Mouse (Mus musculus): ENCODE measurements around the gene Aip.

- no peak for TF ChIP-seq EP300 (IDR thresholded peaks at IDR 0.05)
- TF ChIP-seq CTCF (IDR thresholded peaks at IDR 0.05) = peak; percentile 55
Observed at GRCm38 (mm10) chr19:4080511-4081009, 45.1 kb downstream of the Aip start.
